Mouse (Mus musculus) C2C12 (cell line): Measurements from ENCODE around the gene March6.

Source experiments
- CTCF ChIP-seq: IDR thresholded peaks from one replicate; pipeline ENCODE4 v1.5.1; 2011; ENCODE audit not compliant: control insufficient read depth, insufficient read depth, insufficient read length
- USF1 ChIP-seq: IDR thresholded peaks from one replicate; pipeline ENCODE4 v1.6.1; 2011; ENCODE audit warnings: low read depth, mild to moderate bottlenecking, control low read depth, moderate library complexity

DNA sequence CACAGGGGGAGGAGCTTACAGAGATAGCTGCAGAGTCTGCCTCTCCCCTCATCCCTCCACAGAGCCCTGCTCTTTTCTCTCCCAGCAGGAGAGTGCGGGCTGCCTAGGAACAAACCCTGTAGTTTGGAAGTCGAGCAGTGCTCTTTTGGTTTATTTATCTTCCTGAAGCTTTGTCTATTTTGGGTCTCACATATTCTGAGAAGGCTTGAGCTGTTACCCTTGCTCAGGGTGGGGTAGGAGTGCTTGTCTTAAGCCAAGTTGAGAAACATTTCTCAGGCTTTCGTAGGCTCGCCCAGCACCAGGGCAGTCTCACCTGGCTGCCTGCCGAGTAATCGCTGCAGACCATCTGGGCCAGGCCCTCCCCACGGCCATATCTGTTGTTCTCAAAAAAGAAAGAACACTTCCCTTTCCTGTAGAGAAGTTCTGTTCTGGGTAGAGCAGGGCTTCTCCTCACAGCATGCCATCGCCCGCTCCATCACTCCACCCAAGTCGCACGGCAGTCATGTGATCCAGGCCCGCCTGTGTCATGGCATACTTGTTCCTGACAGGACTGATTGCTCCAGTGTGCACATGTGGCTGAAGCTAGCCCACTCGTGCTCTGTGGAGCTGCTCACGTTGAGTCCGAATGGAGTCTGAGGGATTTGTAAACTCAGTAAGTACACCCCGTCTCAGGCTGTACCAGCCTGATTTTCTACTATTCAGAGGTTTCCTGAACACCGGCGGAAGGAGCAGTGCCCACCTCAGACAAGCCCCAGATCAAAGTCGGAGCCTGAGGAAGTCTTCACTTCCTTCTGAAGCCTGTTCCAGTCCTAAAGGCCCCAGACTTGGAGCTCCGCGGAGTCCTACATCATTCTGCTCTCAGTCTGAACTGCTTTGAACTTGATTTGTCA is 112.8 kb downstream of the March6 start:
- TF ChIP-seq CTCF (no peak), USF1 (no peak)
